Mouse (Mus musculus) forebrain, embryonic 15.5 days (tissue): ENCODE measurements around the gene Sox5. TPM values are rescaled to one million over a fixed set of nuclear protein-coding genes. Genes with fewer than 3 reads are reported as not detected.

Experiments used
- ATAC-seq: fragments of 200-750 bp; cut with Nextera tagmentation; replicated peaks from 2 replicates; pipeline ENCODE4 v1.8.0; 2017; ENCODE audit warnings: mild to moderate bottlenecking, moderate TSS enrichment, moderate library complexity
- H3K27ac ChIP-seq: fragments of 300-500 bp; sonication (generic); replicated peaks from 2 replicates; pipeline ENCODE4 v1.5.1; 2015; ENCODE audit warnings: mild to moderate bottlenecking, inconsistent platforms
- H3K27me3 ChIP-seq: fragments of 300-500 bp; sonication (generic); 2 replicates; pipeline ENCODE4 v1.6.1; 2015; ENCODE audit warnings: inconsistent platforms
- H3K36me3 ChIP-seq: fragments of 300-500 bp; sonication (generic); 2 replicates; pipeline ENCODE4 v1.6.1; 2015; ENCODE audit warnings: mild to moderate bottlenecking, inconsistent platforms
- H3K4me1 ChIP-seq: fragments of 300-500 bp; sonication (generic); 2 replicates; pipeline ENCODE4 v1.6.1; 2015; ENCODE audit warnings: inconsistent platforms
- H3K4me2 ChIP-seq: fragments of 300-500 bp; sonication (generic); replicated peaks from 2 replicates; pipeline ENCODE4 v1.6.1; 2015; ENCODE audit warnings: mild to moderate bottlenecking, inconsistent platforms
- H3K4me3 ChIP-seq: fragments of 300-500 bp; sonication (generic); 2 replicates; pipeline ENCODE4 v1.5.1; 2015; ENCODE audit warnings: mild to moderate bottlenecking, inconsistent platforms
- H3K9ac ChIP-seq: fragments of 300-500 bp; sonication (generic); replicated peaks from 2 replicates; pipeline ENCODE4 v1.6.1; 2015; ENCODE audit warnings: mild to moderate bottlenecking, inconsistent platforms
- H3K9me3 ChIP-seq: fragments of 300-500 bp; sonication (generic); 2 replicates; pipeline ENCODE4 v1.6.1; 2016; ENCODE audit warnings: inconsistent platforms
- WGBS: fragments of 180-500 bp; shearing (Covaris S2); methylation state at CpG from one replicate; pipeline ENCODE4 v1.1.7; 2015; ENCODE audit warnings: mixed read lengths; 5-methylcytosine and 5-hydroxymethylcytosine counted together
- polyA plus RNA-seq: library from polyadenylated mRNA; unstranded; fragments of >200 nt; fragmentation: Nextera tagmentation; extraction: Ambion mirVana; gene quantifications from 2 replicates; pipeline ENCODE4 v1.2.1, GENCODE M21; 2015

Gene Sox5
- polyA plus RNA-seq, 1 experiment from 2014 or later = 239 TPM

DNA sequence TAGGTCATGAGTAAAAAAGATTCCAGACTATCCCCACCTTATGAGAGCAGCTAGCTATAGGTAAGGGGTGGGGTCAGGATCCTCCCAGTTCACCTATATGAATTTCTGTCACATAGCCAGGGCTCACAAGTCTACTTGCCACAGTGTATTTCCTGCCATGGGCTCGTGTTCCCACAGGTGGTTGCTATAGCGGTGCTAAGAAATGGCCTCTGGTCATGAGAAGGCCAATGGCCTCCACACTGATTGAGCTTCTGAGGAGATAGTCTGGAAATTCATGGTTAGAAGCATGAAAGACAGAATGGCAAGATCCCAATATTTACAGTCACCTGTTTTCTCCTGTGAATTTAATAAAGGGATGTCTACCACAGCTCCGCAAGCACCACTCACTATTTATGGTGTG is 737.4 kb downstream of the Sox5 start:
- WGBS = 88% methylated on average over 3 of the region's 3 CpGs
- Histone ChIP-seq H3K4me1 (peaks cover 51% of the 10 kb centered on the region), H3K27me3 (no peaks in the 10 kb centered on the region), H3K27ac (no peak overlapping the region), H3K9me3 (no peaks in the 10 kb centered on the region), H3K36me3 (no peaks in the 10 kb centered on the region), H3K4me3 (no peak overlapping the region), H3K9ac (no peak overlapping the region), H3K4me2 (no peak overlapping the region)
- ATAC-seq = no peak

DNA sequence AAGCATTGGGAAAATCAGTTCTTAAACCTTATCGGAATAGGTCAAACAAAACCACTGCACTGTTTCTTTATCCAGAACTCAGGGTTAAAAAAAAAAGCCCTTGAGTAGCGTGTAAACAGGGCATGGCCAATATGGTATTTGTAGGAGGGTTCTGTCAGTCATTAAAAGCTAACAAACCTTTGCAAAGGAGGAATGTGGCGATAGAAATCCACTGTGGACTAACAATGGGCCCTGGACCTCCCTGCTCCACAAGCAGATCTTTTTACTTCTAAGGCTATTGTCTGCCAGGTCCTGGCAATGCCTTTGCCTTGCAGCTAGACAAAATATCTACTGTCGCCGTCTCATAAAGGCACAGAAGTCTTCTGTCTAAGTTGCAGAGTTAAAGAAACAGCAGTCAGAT is 738.8 kb downstream of the Sox5 start:
- no peaks in the 10 kb centered on the region for H3K27me3 ChIP-seq
- no peak overlapping the region for H3K4me3 ChIP-seq
- H3K9ac ChIP-seq = no peak overlapping the region
- no peak overlapping the region for H3K27ac ChIP-seq
- no peak overlapping the region for H3K4me2 ChIP-seq
- WGBS = 12% methylated on average over 5 of the region's 5 CpGs
- peaks cover 56% of the 10 kb centered on the region for H3K4me1 ChIP-seq
- H3K9me3 ChIP-seq = no peaks in the 10 kb centered on the region
- H3K36me3 ChIP-seq = no peaks in the 10 kb centered on the region
- no peak for ATAC-seq

DNA sequence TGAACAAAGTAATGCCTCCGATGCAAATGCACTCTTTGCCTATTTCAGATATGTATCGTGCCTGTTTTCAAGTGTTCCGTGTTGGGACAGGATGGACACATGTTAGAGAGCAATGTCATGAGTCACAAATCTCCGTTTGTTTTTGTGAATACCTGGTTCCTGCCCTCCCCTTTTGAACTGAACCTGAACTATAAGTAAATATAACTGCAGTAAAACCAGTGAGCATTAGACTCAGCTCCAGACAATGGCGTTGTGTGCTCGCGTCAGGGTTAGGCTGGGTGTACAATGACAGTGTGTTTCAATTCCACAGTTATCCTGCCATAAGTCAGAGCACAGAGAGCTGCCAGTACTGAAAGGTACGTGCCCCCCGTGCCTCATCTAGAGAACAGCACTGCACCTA is 739.8 kb downstream of the Sox5 start:
- H3K36me3 ChIP-seq = no peaks in the 10 kb centered on the region
- H3K27me3 ChIP-seq = no peaks in the 10 kb centered on the region
- no peak overlapping the region for H3K27ac ChIP-seq
- H3K4me2 ChIP-seq = no peak overlapping the region
- H3K9me3 ChIP-seq = no peaks in the 10 kb centered on the region
- no peak; the same call in 1 of the 2 replicates for ATAC-seq
- H3K4me3 ChIP-seq = no peak overlapping the region
- peaks cover 56% of the 10 kb centered on the region for H3K4me1 ChIP-seq
- H3K9ac ChIP-seq = no peak overlapping the region
- WGBS = 44% methylated on average over 9 of the region's 9 CpGs

DNA sequence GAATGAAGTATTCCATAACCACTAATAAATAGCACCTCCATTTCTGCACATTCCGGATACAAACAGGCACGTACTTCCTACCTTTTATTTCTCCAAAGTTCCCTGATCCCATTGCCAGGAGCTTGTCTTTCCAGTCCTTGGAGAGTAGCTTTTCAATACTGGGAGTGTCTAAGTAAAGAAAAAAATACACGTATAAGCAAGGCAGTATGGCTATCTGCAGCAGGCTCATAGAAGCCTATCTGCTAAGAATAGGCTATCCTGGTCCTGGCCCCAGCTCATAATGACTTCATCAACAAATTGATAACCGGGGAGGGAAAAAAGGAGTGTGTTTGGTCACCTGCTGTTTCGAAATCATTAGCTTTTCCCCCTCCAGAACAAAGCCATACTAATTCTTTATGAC is 740.6 kb downstream of the Sox5 start:
- 33% methylated on average over 5 of the region's 5 CpGs for WGBS
- H3K27ac ChIP-seq = no peak overlapping the region
- no peak overlapping the region for H3K4me2 ChIP-seq
- H3K27me3 ChIP-seq = no peaks in the 10 kb centered on the region
- no peak overlapping the region for H3K4me3 ChIP-seq
- H3K4me1 ChIP-seq = peaks cover 54% of the 10 kb centered on the region
- H3K9me3 ChIP-seq = no peaks in the 10 kb centered on the region
- no peaks in the 10 kb centered on the region for H3K36me3 ChIP-seq
- H3K9ac ChIP-seq = no peak overlapping the region
- ATAC-seq = no peak

DNA sequence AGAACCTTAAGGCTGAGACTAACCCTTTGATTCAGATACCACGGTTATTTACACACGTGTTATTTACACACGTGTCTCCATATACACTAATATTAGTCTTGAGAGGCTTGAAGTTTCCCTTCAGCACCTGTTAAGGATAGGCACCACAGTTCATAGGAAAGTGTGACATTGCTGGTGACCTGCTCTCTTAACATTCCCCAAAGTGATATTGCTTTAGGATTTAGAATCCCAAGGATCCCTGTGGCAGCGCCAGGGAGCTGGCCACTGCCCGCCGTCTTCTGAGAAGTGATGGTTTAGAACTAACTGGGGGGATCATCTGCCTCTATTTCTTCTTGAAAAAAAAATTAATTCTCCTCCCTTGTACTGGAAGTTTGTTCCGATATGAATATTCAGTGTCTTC is 741.4 kb downstream of the Sox5 start:
- Histone ChIP-seq H3K27me3 (no peaks in the 10 kb centered on the region), H3K4me3 (no peak overlapping the region), H3K4me2 (no peak overlapping the region), H3K36me3 (no peaks in the 10 kb centered on the region), H3K4me1 (peaks cover 48% of the 10 kb centered on the region), H3K9me3 (no peaks in the 10 kb centered on the region), H3K27ac (no peak overlapping the region), H3K9ac (no peak overlapping the region)
- no peak for ATAC-seq
- WGBS = 91% methylated on average over 7 of the region's 7 CpGs

DNA sequence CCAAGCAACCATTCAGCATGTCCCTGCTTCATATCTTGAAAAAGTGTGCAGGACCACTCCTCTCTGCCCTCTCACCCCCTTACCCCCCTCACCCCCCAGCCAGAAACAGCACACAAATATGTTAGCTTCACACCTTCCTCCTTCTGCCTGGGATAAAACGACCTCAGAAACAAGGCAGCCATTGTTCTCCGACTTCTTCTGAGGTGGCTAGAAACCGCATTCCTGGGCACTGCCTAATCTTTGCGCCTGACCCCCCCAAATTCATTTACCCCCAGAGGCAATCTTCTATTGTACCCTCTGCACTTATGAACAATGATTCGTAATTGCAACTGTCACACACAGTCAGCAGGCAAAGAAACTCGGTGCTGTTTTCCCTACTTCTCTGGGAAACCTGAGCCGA is 742.6 kb downstream of the Sox5 start:
- no peak overlapping the region for H3K27ac ChIP-seq
- no peak overlapping the region for H3K4me2 ChIP-seq
- 10% methylated on average over 7 of the region's 7 CpGs for WGBS
- no peaks in the 10 kb centered on the region for H3K36me3 ChIP-seq
- no peak overlapping the region for H3K4me3 ChIP-seq
- no peak for ATAC-seq
- H3K27me3 ChIP-seq = no peaks in the 10 kb centered on the region
- no peaks in the 10 kb centered on the region for H3K9me3 ChIP-seq
- peaks cover 43% of the 10 kb centered on the region for H3K4me1 ChIP-seq
- 0 out of 2 replicates have a peak overlapping the region, but pooled peaks have one; percentile 0 for H3K9ac ChIP-seq

DNA sequence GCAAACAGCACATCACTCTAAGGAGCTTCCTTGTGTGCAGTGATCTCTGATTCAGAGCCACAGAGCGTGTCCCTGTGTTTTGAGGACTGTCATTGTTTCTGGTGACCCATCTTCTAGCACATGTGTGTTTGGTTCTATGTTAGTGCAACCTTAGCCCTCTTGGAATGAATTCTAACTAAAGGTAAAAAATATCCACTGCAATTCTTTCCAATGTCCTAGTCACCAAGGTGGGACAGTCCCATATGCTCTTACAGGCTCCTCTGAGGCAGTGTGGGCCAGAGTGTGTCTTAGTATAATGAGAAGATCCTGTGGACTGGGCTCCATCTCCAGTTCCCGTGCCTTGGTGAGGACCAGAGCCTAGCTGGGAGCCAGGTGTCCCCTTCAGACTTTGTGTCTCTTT is 748.6 kb downstream of the Sox5 start:
- Histone ChIP-seq H3K9me3 (no peaks in the 10 kb centered on the region), H3K4me2 (no peak overlapping the region)

DNA sequence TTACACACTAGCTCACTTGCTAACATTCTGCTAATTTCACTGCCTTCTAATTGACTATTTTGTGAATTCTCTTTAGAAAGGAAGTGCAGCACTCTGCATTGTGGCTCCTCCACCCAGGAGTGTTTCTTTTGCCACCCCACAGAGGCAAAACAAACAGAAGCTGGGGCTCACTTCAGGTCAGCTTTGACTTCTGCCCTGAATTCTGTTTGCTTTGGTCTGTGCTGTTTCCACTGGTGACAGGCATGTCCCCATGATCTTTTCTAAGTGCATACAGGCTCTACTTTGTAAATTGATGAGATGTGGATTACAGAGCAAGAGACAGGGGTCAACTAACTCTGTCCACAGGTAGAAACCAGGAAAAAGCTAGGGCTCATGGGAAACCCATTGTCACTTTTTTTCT is 764.8 kb downstream of the Sox5 start:
- no peak for ATAC-seq
- H3K27me3 ChIP-seq = no peaks in the 10 kb centered on the region
- no peak overlapping the region for H3K4me2 ChIP-seq
- 0 out of 2 replicates have a peak, but pooled peaks cover 8% of the 10 kb centered on the region for H3K36me3 ChIP-seq
- H3K4me1 ChIP-seq = no peaks in the 10 kb centered on the region
- no peak overlapping the region for H3K27ac ChIP-seq
- H3K4me3 ChIP-seq = no peak overlapping the region
- H3K9me3 ChIP-seq = no peaks in the 10 kb centered on the region
- no peak overlapping the region for H3K9ac ChIP-seq

More for the DNA sequence above, 748.6 kb downstream of the Sox5 start:
- 93% methylated on average over 2 of the region's 2 CpGs for WGBS
- ATAC-seq = no peak
- Histone ChIP-seq H3K36me3 (peaks cover 4% of the 10 kb centered on the region), H3K27ac (no peak overlapping the region), H3K9ac (no peak overlapping the region), H3K4me3 (no peak overlapping the region), H3K27me3 (no peaks in the 10 kb centered on the region), H3K4me1 (peaks cover 4% of the 10 kb centered on the region; the same call in 1 of the 2 replicates)

DNA sequence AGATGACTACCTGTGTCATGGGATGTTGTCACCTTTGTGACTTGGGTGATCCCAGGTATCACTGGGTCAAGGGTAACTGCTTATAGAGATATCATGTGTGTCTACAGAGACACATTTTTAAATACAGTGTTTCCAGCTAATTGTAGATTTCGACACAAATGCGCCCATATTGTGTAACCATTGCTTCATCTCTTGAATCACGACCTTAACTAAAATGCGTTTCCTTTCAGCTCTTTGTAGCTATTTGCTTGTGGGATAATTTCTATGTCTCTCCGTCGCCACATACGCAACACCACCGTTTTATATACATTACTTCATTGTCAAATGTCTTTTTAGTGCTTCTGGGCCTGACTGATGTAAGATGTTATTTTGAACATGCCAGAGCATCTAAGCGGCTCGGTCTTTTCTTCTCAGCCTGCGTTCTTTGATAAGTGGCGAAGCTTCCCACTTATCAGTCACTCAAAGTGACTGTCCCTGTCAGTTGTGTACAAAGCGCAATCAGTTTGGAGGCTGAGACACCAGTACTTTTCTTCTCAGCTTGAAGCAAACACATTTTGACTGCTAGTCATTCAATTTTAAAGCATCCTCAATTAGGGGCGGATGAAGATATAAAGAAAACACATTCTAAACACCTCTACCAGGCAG is 769.8 kb downstream of the Sox5 start:
- ATAC-seq = no peak
- 0 out of 2 replicates have a peak, but pooled peaks cover 8% of the 10 kb centered on the region for H3K36me3 ChIP-seq
- H3K9ac ChIP-seq = no peak overlapping the region
- H3K4me3 ChIP-seq = no peak overlapping the region
- H3K9me3 ChIP-seq = no peaks in the 10 kb centered on the region
- no peak overlapping the region for H3K4me2 ChIP-seq
- no peaks in the 10 kb centered on the region for H3K4me1 ChIP-seq
- H3K27me3 ChIP-seq = no peaks in the 10 kb centered on the region
- H3K27ac ChIP-seq = no peak overlapping the region
- 84% methylated on average over 14 of the region's 14 CpGs for WGBS

DNA sequence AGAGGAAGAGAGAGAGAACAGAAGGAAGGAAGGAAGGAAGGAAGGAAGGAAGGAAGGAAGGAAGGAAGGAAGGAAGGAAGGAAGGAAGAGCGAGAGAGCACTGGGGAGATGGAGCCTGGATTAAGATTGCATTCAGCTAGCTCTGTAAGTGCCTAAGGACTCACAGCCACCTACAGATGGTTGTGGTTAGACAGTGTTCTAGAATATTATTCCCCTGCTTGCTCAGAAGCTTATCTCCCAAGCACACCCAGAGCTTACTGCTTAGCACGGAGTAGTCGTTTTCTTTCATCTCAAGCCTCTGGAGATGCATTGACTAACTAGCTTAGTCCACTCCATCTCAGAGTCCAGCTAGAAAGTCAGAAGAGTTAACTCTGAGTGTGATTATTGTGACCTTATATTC is 770.8 kb downstream of the Sox5 start:
- Histone ChIP-seq H3K9me3 (no peaks in the 10 kb centered on the region), H3K4me1 (no peaks in the 10 kb centered on the region), H3K27me3 (no peaks in the 10 kb centered on the region), H3K27ac (no peak overlapping the region), H3K4me2 (no peak overlapping the region), H3K9ac (no peak overlapping the region), H3K4me3 (no peak overlapping the region), H3K36me3 (0 out of 2 replicates have a peak, but pooled peaks cover 7% of the 10 kb centered on the region)
- ATAC-seq = no peak
- 84% methylated on average over 3 of the region's 3 CpGs for WGBS

DNA sequence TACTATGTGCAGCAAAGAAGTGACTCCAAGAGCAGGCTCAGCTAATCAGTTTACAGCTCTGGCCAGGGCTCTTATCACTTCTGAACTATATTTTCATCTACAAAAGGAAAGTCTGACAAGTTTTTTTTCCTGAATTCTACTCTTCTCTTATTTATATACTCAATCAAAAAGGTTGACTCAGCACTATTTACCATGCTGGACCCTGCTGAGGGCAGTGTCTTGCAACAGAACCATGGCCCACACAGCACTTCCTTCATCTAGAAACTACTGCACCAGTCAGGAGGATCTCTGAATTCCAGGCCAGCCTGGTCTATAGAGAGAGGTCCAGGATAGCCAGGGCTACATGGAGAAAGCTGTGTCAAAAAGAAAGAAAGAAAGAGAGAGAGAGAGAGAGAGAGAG is 771.5 kb downstream of the Sox5 start:
- H3K27ac ChIP-seq = no peak overlapping the region
- H3K4me1 ChIP-seq = no peaks in the 10 kb centered on the region
- no peak for ATAC-seq
- H3K9ac ChIP-seq = no peak overlapping the region
- no peak overlapping the region for H3K4me3 ChIP-seq
- H3K4me2 ChIP-seq = no peak overlapping the region
- H3K36me3 ChIP-seq = 0 out of 2 replicates have a peak, but pooled peaks cover 4% of the 10 kb centered on the region
- no peaks in the 10 kb centered on the region for H3K27me3 ChIP-seq
- no peaks in the 10 kb centered on the region for H3K9me3 ChIP-seq

DNA sequence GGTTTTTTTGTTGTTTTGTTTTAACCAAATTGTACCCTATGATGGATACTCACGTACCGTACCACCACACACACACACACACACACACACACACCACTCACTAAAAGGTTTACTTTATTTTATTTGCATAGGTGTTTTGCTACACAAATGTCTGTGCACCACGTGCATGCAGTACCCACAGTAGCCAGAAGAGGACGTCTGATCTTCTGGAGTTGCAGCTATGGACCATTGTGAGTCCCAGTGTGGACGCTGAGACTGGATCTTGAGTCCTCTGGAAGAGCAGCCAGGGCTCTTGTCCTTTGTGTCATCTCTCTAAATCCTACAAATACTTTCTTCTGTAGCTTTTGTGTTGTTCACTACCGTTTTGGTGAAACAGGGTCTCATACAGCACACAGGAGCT is 776.6 kb downstream of the Sox5 start:
- H3K4me3 ChIP-seq = no peak overlapping the region
- ATAC-seq = no peak
- H3K4me1 ChIP-seq = no peaks in the 10 kb centered on the region
- 0 out of 2 replicates have a peak, but pooled peaks cover 3% of the 10 kb centered on the region for H3K36me3 ChIP-seq
- WGBS = 95% methylated on average over 6 of the region's 6 CpGs
- no peaks in the 10 kb centered on the region for H3K9me3 ChIP-seq
- no peak overlapping the region for H3K27ac ChIP-seq
- H3K9ac ChIP-seq = no peak overlapping the region
- no peaks in the 10 kb centered on the region for H3K27me3 ChIP-seq
- H3K4me2 ChIP-seq = no peak overlapping the region

DNA sequence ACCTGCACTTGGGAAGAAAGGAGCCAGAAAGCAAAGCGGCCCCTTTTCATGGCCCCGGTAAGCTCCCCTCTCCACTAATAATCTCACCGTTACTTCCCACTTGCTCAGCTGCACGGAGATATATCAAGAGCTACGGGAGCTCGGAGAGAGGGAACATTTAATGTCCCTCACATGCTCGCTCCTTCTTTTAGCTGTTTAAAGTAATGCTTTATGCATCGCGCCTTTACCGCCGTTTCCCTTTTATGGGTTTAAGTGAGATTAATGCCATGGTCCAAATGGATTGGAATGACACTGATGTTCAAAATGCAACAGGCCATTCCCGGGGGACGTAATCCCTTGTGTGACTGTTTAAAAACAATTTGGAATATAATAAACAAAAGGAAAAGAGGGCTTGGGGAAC is 783.6 kb downstream of the Sox5 start:
- H3K27me3 ChIP-seq = no peaks in the 10 kb centered on the region
- no peak overlapping the region for H3K4me3 ChIP-seq
- no peak for ATAC-seq
- H3K4me1 ChIP-seq = peaks cover 30% of the 10 kb centered on the region
- H3K9ac ChIP-seq = no peak overlapping the region
- no peak overlapping the region for H3K4me2 ChIP-seq
- WGBS = 29% methylated on average over 13 of the region's 13 CpGs
- no peaks in the 10 kb centered on the region for H3K36me3 ChIP-seq
- no peaks in the 10 kb centered on the region for H3K9me3 ChIP-seq
- no peak overlapping the region; the same call in 1 of the 2 replicates for H3K27ac ChIP-seq
